ENCODE assay signal across 7 mouse cellular contexts in the genomic region with DNA sequence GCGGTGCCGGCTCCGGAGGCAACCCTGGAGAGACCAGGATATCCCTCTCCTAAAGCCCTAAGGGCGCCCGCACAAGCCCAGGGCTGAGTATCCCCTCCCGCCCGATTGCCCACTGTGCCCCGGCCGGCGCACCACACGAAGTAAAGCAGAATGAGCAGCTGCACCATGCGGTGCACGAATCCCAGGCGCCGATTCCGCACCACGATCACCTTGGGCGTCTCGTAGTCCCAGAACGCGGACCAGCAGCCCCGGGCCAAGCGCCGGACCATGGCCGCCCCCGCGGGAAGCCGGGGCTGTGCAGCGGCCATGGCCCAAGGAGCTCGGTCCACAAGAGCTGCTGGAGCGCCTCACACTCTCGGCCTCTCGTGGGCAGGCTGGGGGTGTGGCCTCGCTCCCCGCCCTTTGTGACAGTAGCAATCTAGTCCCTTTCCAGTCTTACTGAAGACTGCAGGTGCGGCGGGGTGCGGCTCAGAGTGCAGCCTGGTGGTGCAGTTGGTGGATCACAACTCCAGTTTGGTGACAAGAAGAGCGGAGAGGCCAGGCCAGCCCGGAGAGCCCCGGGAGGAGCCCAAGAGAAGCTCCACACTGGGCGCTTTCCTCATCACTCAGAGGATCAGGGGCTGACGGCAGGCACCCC. TPM values are rescaled to one million over a fixed set of nuclear protein-coding genes. Genes with fewer than 3 reads are reported as not detected.
DNase-seq lines count a peak whose midpoint lies in the region; ATAC-seq and TF ChIP-seq lines count a peak whose summit lies in the region.

Gene P2rx2 (minus strand): TSS at position 565 of the 637 bp plus-strand sequence.

- H3K4me1 ChIP-seq in forebrain, embryonic 13.5 days, result peaks cover 12% of the 10 kb centered on the region
- H3K4me1 ChIP-seq in hindbrain, postnatal 0 days (ENCODE audit: insufficient read depth, low read length), result peaks cover 10% of the 10 kb centered on the region; the same call in 1 of the 2 replicates
- peaks cover 4% of the 10 kb centered on the region; the same call in 1 of the 2 replicates for H3K4me1 ChIP-seq in liver, embryonic 11.5 days (replicated peaks; ENCODE audit: control insufficient read depth, insufficient read depth, low read length)
- peaks cover 8% of the 10 kb centered on the region; the same call in 1 of the 2 replicates for H3K4me1 ChIP-seq in midbrain, embryonic 16.5 days (ENCODE audit: control insufficient read depth, insufficient read depth, low read length)

- under 1% methylated on average over 43 of the region's 43 CpGs for WGBS in forebrain, embryonic 13.5 days
- WGBS in hindbrain, postnatal 0 days, result 1% methylated on average over 43 of the region's 43 CpGs
- WGBS in liver, embryonic 11.5 days, result 2% methylated on average over 43 of the region's 43 CpGs
- 1% methylated on average over 43 of the region's 43 CpGs for WGBS in midbrain, embryonic 16.5 days

- H3K4me2 ChIP-seq in forebrain, embryonic 13.5 days, result peak within 1 kb of the TSS; percentile 91
- peak within 1 kb of the TSS; percentile 97 for H3K4me2 ChIP-seq in hindbrain, postnatal 0 days (ENCODE audit: low read depth, low read length)
- H3K4me2 ChIP-seq in liver, embryonic 11.5 days, result peak within 1 kb of the TSS; percentile 69
- peak within 1 kb of the TSS; percentile 92 for H3K4me2 ChIP-seq in midbrain, embryonic 16.5 days (ENCODE audit: low read length)

- peak within 1 kb of the TSS; percentile 53 for H3K4me3 ChIP-seq in forebrain, embryonic 13.5 days
- H3K4me3 ChIP-seq in hindbrain, postnatal 0 days (ENCODE audit: low read length), result peak within 1 kb of the TSS; percentile 55
- H3K4me3 ChIP-seq in liver, embryonic 11.5 days (ENCODE audit: low read depth, low read length), result peak within 1 kb of the TSS; percentile 45
- H3K4me3 ChIP-seq in midbrain, embryonic 16.5 days (ENCODE audit: low read depth, low read length), result peak within 1 kb of the TSS; percentile 55

- no peak; the same call in 1 of the 2 replicates for TF ChIP-seq CTCF in hindbrain, postnatal 0 days (IDR thresholded peaks at IDR 0.05; ENCODE audit: low read depth)

- peaks cover 38% of the 10 kb centered on the region for H3K27me3 ChIP-seq in forebrain, embryonic 13.5 days
- H3K27me3 ChIP-seq in hindbrain, postnatal 0 days (ENCODE audit: insufficient read depth, low read length), result no peaks in the 10 kb centered on the region
- peaks cover 35% of the 10 kb centered on the region for H3K27me3 ChIP-seq in liver, embryonic 11.5 days (replicated peaks; ENCODE audit: control insufficient read depth, insufficient read depth, low read length)
- H3K27me3 ChIP-seq in midbrain, embryonic 16.5 days (ENCODE audit: control insufficient read depth, insufficient read depth, low read depth, low read length), result no peaks in the 10 kb centered on the region

- peaks cover 13% of the 10 kb centered on the region; the same call in 1 of the 2 replicates for H3K36me3 ChIP-seq in forebrain, embryonic 13.5 days (ENCODE audit: poor library complexity, severe bottlenecking)
- H3K36me3 ChIP-seq in hindbrain, postnatal 0 days (ENCODE audit: insufficient read depth, low read length), result no peaks in the 10 kb centered on the region
- no peaks in the 10 kb centered on the region for H3K36me3 ChIP-seq in liver, embryonic 11.5 days (ENCODE audit: control insufficient read depth, insufficient read depth, low read length)
- H3K36me3 ChIP-seq in midbrain, embryonic 16.5 days (ENCODE audit: control insufficient read depth, insufficient read depth, low read length), result no peaks in the 10 kb centered on the region

- peak; percentile 69 for ATAC-seq in forebrain, embryonic 13.5 days
- ATAC-seq in hindbrain, postnatal 0 days, result peak; percentile 78
- peak; percentile 38; the same call in 1 of the 2 replicates for ATAC-seq in liver, embryonic 11.5 days (replicated peaks; ENCODE audit: low FRiP score)
- peak; percentile 79 for ATAC-seq in midbrain, embryonic 16.5 days

- peak within 1 kb of the TSS; percentile 62 for H3K9ac ChIP-seq in forebrain, embryonic 13.5 days
- H3K9ac ChIP-seq in hindbrain, postnatal 0 days (replicated peaks; ENCODE audit: low read length), result peak within 1 kb of the TSS; percentile 65
- no peak within 1 kb of the TSS for H3K9ac ChIP-seq in liver, embryonic 11.5 days (ENCODE audit: low read depth, low read length)
- H3K9ac ChIP-seq in midbrain, embryonic 16.5 days (ENCODE audit: low read depth, low read length), result peak within 1 kb of the TSS; percentile 71

- H3K27ac ChIP-seq in forebrain, embryonic 13.5 days, result no peak within 1 kb of the TSS
- no peak within 1 kb of the TSS for H3K27ac ChIP-seq in hindbrain, postnatal 0 days
- H3K27ac ChIP-seq in liver, embryonic 11.5 days (ENCODE audit: low read depth, low read length), result no peak within 1 kb of the TSS
- no peak within 1 kb of the TSS for H3K27ac ChIP-seq in midbrain, embryonic 16.5 days (ENCODE audit: low read length)

- no peaks in the 10 kb centered on the region for H3K9me3 ChIP-seq in forebrain, embryonic 13.5 days (replicated peaks)
- no peaks in the 10 kb centered on the region for H3K9me3 ChIP-seq in hindbrain, postnatal 0 days (ENCODE audit: low read length)
- H3K9me3 ChIP-seq in liver, embryonic 11.5 days (ENCODE audit: control insufficient read depth, low read length), result no peaks in the 10 kb centered on the region
- no peaks in the 10 kb centered on the region for H3K9me3 ChIP-seq in midbrain, embryonic 16.5 days (replicated peaks; ENCODE audit: control insufficient read depth, low read length, poor library complexity, severe bottlenecking)

- peak; percentile 72 for DNase-seq in Muller cell, postnatal 12 days (ENCODE audit: inconsistent ontology term)
- DNase-seq in adrenal gland, postnatal 14 days, result peak; percentile 76
- DNase-seq in hindbrain, postnatal 0 days (ENCODE audit: low spot score), result peak; percentile 37
- peak; percentile 54 for DNase-seq in liver, embryonic 11.5 days (ENCODE audit: low spot score)
- peak; percentile 34 for DNase-seq in urinary bladder, postnatal 25 days (ENCODE audit: low spot score)

RNA-seq across cellular contexts. Expression of gene P2rx2, which starts in this region (rescaled TPM):
- total RNA-seq in adrenal gland, postnatal 14 days (2021), result 0.48 and 1.2 TPM in 2 replicates
- polyA plus RNA-seq in forebrain, embryonic 13.5 days (2015; fragmentation: Nextera tagmentation; extraction: Ambion mirVana), result 2.0 and 2.2 TPM in 2 replicates
- total RNA-seq in hindbrain, postnatal 0 days (2014; rRNA removed), result 11.9 and 12.8 TPM in 2 replicates
- polyA plus RNA-seq in hindbrain, postnatal 0 days (2015; fragmentation: Nextera tagmentation; extraction: Ambion mirVana), result 11.5 and 11.8 TPM in 2 replicates
- polyA plus RNA-seq in liver, embryonic 11.5 days (2014; fragmentation: Nextera tagmentation; extraction: Ambion mirVana), result 0.14 and 0.29 TPM in 2 replicates
- 12.5 and 14.1 TPM in 2 replicates for polyA plus RNA-seq in midbrain, embryonic 16.5 days (2015; fragmentation: Nextera tagmentation; extraction: Ambion mirVana)

Comparison
In these comparisons a context has a peak if more than half of its experiments do, and no peak if none do; other contexts are left out.
1. Peak in DNase-seq, ATAC-seq, H3K4me3 ChIP-seq and H3K4me2 ChIP-seq in liver, embryonic 11.5 days; RNA of the gene not detected or under 1 TPM.